Mouse (Mus musculus): ENCODE measurements at regions not wholly inside any gene's neighbourhood (a gene's known extent, or its start where the extent isn't known, plus 50 kb on each side); places are given as distances from the start of the nearest gene placed in this dataset.

DNA sequence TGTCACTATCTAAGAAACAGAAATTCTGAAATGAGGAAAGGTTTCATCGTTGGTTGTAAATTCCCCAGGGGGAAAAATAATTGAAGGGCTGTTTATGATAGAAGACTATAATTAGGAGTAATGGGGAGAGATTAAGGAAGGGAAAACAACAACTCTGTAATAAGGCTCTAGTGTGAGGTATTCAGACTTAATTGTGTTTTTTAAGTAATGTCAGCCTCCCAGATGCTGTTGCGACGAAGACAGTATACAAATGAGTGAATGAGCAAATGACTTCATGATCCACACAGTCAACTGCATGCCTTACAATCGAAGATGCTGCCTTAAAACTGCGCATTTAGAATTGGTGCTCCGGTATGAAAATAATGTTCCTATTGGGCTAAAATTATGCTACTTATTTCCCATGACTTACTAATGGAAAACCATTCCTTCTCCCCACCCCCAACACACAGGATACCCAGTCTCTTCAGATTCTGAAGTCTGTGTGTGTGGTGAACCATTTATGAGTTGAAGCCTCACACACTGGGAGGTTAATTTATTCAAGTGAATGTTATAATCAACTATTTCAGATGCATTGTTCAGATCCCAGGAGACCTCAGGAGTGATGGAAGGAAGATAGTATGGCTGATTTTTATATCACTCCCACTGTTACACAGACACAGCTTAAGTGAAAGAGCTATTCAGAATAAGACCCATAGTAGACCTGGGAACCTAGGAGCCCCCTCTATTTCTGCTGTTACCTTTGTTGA, 295.2 kb upstream of the Ano5 start:
- TF ChIP-seq CTCF (conservative IDR thresholded peaks at IDR 0.05; ENCODE audit: low read length) (no peak), NANOG (IDR thresholded peaks at IDR 0.05; ENCODE audit: borderline replicate concordance, low read length) (no peak)

Measured in E14TG2a.4 (cell line).